ENCODE assay signal across 27 mouse cellular contexts in the genomic region with DNA sequence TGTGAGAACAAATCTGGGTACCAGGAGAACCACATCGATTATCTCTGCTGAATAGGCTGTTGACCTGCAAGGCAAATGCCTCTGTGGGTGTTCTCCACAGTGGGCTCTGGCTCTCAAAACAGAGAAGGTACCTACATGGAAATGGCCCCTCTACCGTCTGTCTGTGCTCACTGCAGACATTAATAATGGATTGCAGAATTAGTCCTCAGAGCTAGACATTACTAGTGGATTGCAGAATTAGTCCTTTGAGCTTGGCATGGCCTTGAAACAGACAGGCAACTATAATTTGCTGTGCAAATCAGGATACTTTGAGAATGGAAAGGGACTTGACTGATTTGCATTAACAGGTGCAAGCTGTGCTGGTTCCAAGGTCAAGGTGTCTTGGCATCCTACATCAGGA.
"Had no signal": no experiment of that assay in that cellular context is flagged by ENCODE, and none has a peak within 500 bp of the region (broad histone marks: within the 10 kb centered on the region; RNA-seq: fewer than 3 reads in every experiment).

No protein-coding gene starts in this region.

- H3K36me3 ChIP-seq: heart, embryonic 10.5 days; heart, embryonic 12.5 days; hindbrain, embryonic 10.5 days; hindbrain, embryonic 12.5 days; kidney, embryonic 15.5 days; limb, embryonic 13.5 days; limb, embryonic 15.5 days; liver, embryonic 12.5 days had no signal

- H3K4me1 ChIP-seq: kidney, embryonic 15.5 days; liver, embryonic 12.5 days had no signal

- H3K9me3 ChIP-seq: heart, embryonic 10.5 days; heart, embryonic 12.5 days; hindbrain, embryonic 10.5 days; kidney, embryonic 15.5 days; limb, embryonic 15.5 days; liver, embryonic 12.5 days had no signal

- H3K27ac ChIP-seq: gastrocnemius, adult 2 months; heart, embryonic 10.5 days; hindbrain, embryonic 10.5 days; hindbrain, embryonic 12.5 days; hindbrain, embryonic 14.5 days; kidney, embryonic 15.5 days; kidney, postnatal 0 days; limb, embryonic 13.5 days; limb, embryonic 15.5 days; liver, embryonic 12.5 days; liver, embryonic 14.5 days had no signal

- ATAC-seq: hindbrain, embryonic 16.5 days; intestine, embryonic 16.5 days; liver, embryonic 12.5 days had no signal

- H3K27me3 ChIP-seq: hindbrain, embryonic 12.5 days; limb, embryonic 15.5 days had no signal

- H3K4me2 ChIP-seq: heart, embryonic 12.5 days; hindbrain, embryonic 12.5 days; hindbrain, embryonic 14.5 days; kidney, embryonic 15.5 days; limb, embryonic 13.5 days; limb, embryonic 15.5 days; liver, embryonic 12.5 days had no signal

- DNase-seq: gastrocnemius, adult 2 months; gastrocnemius, postnatal 10 days; gastrocnemius, postnatal 36 days; heart, adult 11 months; heart, postnatal 10 days; heart, postnatal 4 days; kidney, adult 11 months; kidney, adult 2 months; kidney, adult 9 months; kidney, postnatal 14 days; kidney, postnatal 36 days; layer of hippocampus, adult 9-11 months; layer of hippocampus, postnatal 36 days; left cerebral cortex, postnatal 4 days had no signal

- H3K9ac ChIP-seq: heart, embryonic 12.5 days; hindbrain, embryonic 12.5 days; hindbrain, embryonic 14.5 days; kidney, embryonic 15.5 days; limb, embryonic 13.5 days; limb, embryonic 15.5 days; liver, embryonic 12.5 days; liver, embryonic 14.5 days had no signal

- H3K4me3 ChIP-seq: gastrocnemius, adult 2 months; heart, embryonic 10.5 days; heart, embryonic 12.5 days; hindbrain, embryonic 10.5 days; hindbrain, embryonic 12.5 days; kidney, embryonic 15.5 days; limb, embryonic 13.5 days; limb, embryonic 15.5 days; liver, embryonic 12.5 days had no signal
